Mouse (Mus musculus) CH12.LX (cell line): ENCODE measurements around the gene Acer3. TPM values are rescaled to one million over a fixed set of nuclear protein-coding genes. Genes with fewer than 3 reads are reported as not detected.

Experiments used
- DNase-seq: peaks from one replicate; pipeline ENCODE4 v3.0.0-alpha.2; 2013; ENCODE audit errors: extremely low read depth
- H3K27ac ChIP-seq: 2 replicates; pipeline ENCODE4 v1.5.1; 2012; ENCODE audit warnings: low read depth, mild to moderate bottlenecking, control low read depth, moderate library complexity; ENCODE audit not compliant: insufficient read depth
- H3K27me3 ChIP-seq: replicated peaks from 2 replicates; pipeline ENCODE3; 2012; ENCODE audit warnings: inconsistent platforms
- H3K36me3 ChIP-seq, 2 experiments: replicated peaks in 1 of 2; 2 replicates each; pipeline versions ENCODE3 to v1.6.1; 2012; ENCODE audit warnings: inconsistent platforms in 1 of 2, low read length in 1 of 2, mild to moderate bottlenecking in 1 of 2, mixed read lengths in 1 of 2, moderate library complexity in 1 of 2; ENCODE audit not compliant: control insufficient read depth in 1 of 2, insufficient read depth in 1 of 2
- H3K4me1 ChIP-seq, 2 experiments: 2 replicates each; pipeline ENCODE4 v1.6.1; 2012; ENCODE audit warnings: inconsistent platforms in 1 of 2, moderate library complexity in 1 of 2; ENCODE audit not compliant: insufficient read depth in 2 of 2, control insufficient read depth in 1 of 2
- H3K4me2 ChIP-seq: 2 replicates; pipeline ENCODE4 v1.6.1; 2012; ENCODE audit warnings: low read depth, mild to moderate bottlenecking, control low read depth; ENCODE audit not compliant: poor library complexity, insufficient read depth, severe bottlenecking
- H3K4me3 ChIP-seq, 3 experiments: fragments of 150-350 bp in 1 of 3; sonication (generic) in 1 of 3; replicated peaks in 1 of 3; 2 replicates each; pipeline versions ENCODE3 to v1.5.1; 2011 to 2012; ENCODE audit warnings: low read depth in 2 of 3, low read length in 2 of 3, mild to moderate bottlenecking in 2 of 3, moderate library complexity in 2 of 3, control low read depth in 1 of 3, improper control_type of control experiment in 1 of 3, inconsistent platforms in 1 of 3, mixed read lengths in 1 of 3; ENCODE audit not compliant: poor library complexity in 1 of 3
- H3K79me2 ChIP-seq: replicated peaks from 2 replicates; pipeline ENCODE4 v1.6.1; 2012; ENCODE audit warnings: mild to moderate bottlenecking, moderate library complexity; ENCODE audit not compliant: control insufficient read depth, poor library complexity, insufficient read depth, severe bottlenecking; ENCODE audit errors: extremely low read depth
- H3K9ac ChIP-seq: 2 replicates; pipeline ENCODE4 v1.6.1; 2012; ENCODE audit warnings: low read depth, mild to moderate bottlenecking, control low read depth, moderate library complexity; ENCODE audit not compliant: insufficient read depth
- H3K9me3 ChIP-seq: replicated peaks from 2 replicates; pipeline ENCODE3; 2012; ENCODE audit warnings: low read length, inconsistent platforms, mixed read lengths
- BHLHE40 ChIP-seq: IDR thresholded peaks from 2 replicates; pipeline ENCODE4 v1.6.1; 2011; ENCODE audit warnings: mild to moderate bottlenecking, low read depth, low read length, improper control_type of control experiment
- CHD1 ChIP-seq: IDR thresholded peaks from 2 replicates; pipeline ENCODE4 v1.6.1; 2012; ENCODE audit warnings: low read depth, low read length, improper control_type of control experiment, inconsistent platforms
- CHD2 ChIP-seq: IDR thresholded peaks from 2 replicates; pipeline ENCODE4 v1.6.1; 2011; ENCODE audit warnings: low read length, improper control_type of control experiment
- CTCF ChIP-seq, 2 experiments: IDR thresholded peaks in 1 of 2; conservative IDR thresholded peaks in 1 of 2; 2 replicates each; pipeline ENCODE4 v1.5.1; 2011 to 2012; ENCODE audit warnings: low read depth in 2 of 2, low read length in 2 of 2, improper control_type of control experiment in 1 of 2, inconsistent platforms in 1 of 2, mild to moderate bottlenecking in 1 of 2, moderate library complexity in 1 of 2
- E2F4 ChIP-seq: IDR thresholded peaks from 2 replicates; pipeline ENCODE4 v1.6.1; 2011; ENCODE audit warnings: low read depth, low read length, improper control_type of control experiment; ENCODE audit not compliant: insufficient replicate concordance
- ELF1 ChIP-seq: IDR thresholded peaks from 2 replicates; pipeline ENCODE4 v1.6.1; 2014; ENCODE audit warnings: low read depth, mild to moderate bottlenecking, inconsistent platforms, low read length, improper control_type of control experiment
- EP300 ChIP-seq: IDR thresholded peaks from 2 replicates; pipeline ENCODE4 v1.6.1; 2011; ENCODE audit warnings: low read length, improper control_type of control experiment
- IRF4 ChIP-seq: IDR thresholded peaks from 2 replicates; pipeline ENCODE4 v1.6.1; 2014; ENCODE audit warnings: low read depth, mild to moderate bottlenecking, inconsistent platforms, low read length, improper control_type of control experiment
- KAT2A ChIP-seq: IDR thresholded peaks from 2 replicates; pipeline ENCODE4 v1.6.1; 2012; ENCODE audit warnings: low read length, improper control_type of control experiment, inconsistent platforms; ENCODE audit not compliant: insufficient replicate concordance
- MAX ChIP-seq: IDR thresholded peaks from 2 replicates; pipeline ENCODE4 v1.6.1; 2011; ENCODE audit warnings: low read length, improper control_type of control experiment
- MYC ChIP-seq: IDR thresholded peaks from 2 replicates; pipeline ENCODE4 v1.6.1; 2011; ENCODE audit warnings: low read depth, mild to moderate bottlenecking, improper control_type of control experiment, low read length
- NRF1 ChIP-seq: IDR thresholded peaks from 2 replicates; pipeline ENCODE4 v1.6.1; 2014; ENCODE audit warnings: low read depth, mild to moderate bottlenecking, inconsistent platforms, low read length, improper control_type of control experiment, moderate library complexity
- POLR2A ChIP-seq: IDR thresholded peaks from 2 replicates; pipeline ENCODE4 v1.6.1; 2011; ENCODE audit warnings: low read depth, mild to moderate bottlenecking, improper control_type of control experiment, low read length
- RAD21 ChIP-seq: IDR thresholded peaks from 2 replicates; pipeline ENCODE4 v1.6.1; 2011; ENCODE audit warnings: low read depth, mild to moderate bottlenecking, low read length, improper control_type of control experiment, moderate library complexity
- RCOR1 ChIP-seq: conservative IDR thresholded peaks from 2 replicates; pipeline ENCODE4 v1.6.1; 2012; ENCODE audit warnings: low read depth, mild to moderate bottlenecking, inconsistent platforms, low read length, improper control_type of control experiment
- SIN3A ChIP-seq: IDR thresholded peaks from 2 replicates; pipeline ENCODE4 v1.6.1; 2012; ENCODE audit warnings: low read length, improper control_type of control experiment, inconsistent platforms
- SMC3 ChIP-seq: IDR thresholded peaks from 2 replicates; pipeline ENCODE4 v1.6.1; 2011; ENCODE audit warnings: low read depth, low read length, improper control_type of control experiment
- TBP ChIP-seq: conservative IDR thresholded peaks from 2 replicates; pipeline ENCODE4 v1.6.1; 2011; ENCODE audit warnings: low read depth, low read length, improper control_type of control experiment
- USF1 ChIP-seq: IDR thresholded peaks from 2 replicates; pipeline ENCODE4 v1.6.1; 2014; ENCODE audit warnings: low read depth, mild to moderate bottlenecking, inconsistent platforms, low read length, improper control_type of control experiment
- USF2 ChIP-seq: conservative IDR thresholded peaks from 2 replicates; pipeline ENCODE4 v1.6.1; 2011; ENCODE audit warnings: low read depth, low read length, improper control_type of control experiment
- ZC3H11A ChIP-seq: IDR thresholded peaks from 2 replicates; pipeline ENCODE4 v1.6.1; 2012; ENCODE audit warnings: low read depth, mild to moderate bottlenecking, inconsistent platforms, low read length, improper control_type of control experiment
- ZKSCAN1 ChIP-seq: IDR thresholded peaks from 2 replicates; pipeline ENCODE4 v1.6.1; 2012; ENCODE audit warnings: low read depth, inconsistent platforms, low read length, improper control_type of control experiment, borderline replicate concordance
- ZMIZ1 ChIP-seq: IDR thresholded peaks from 2 replicates; pipeline ENCODE4 v1.6.1; 2012; ENCODE audit warnings: low read depth, mild to moderate bottlenecking, inconsistent platforms, low read length, improper control_type of control experiment
- ZNF384 ChIP-seq: IDR thresholded peaks from 2 replicates; pipeline ENCODE4 v1.6.1; 2012; ENCODE audit warnings: low read depth, low read length, improper control_type of control experiment, inconsistent platforms
- dilution Hi-C: fragments of 300-500 bp; cut with MboI; formaldehyde crosslinking; loops from 2 replicates; pipeline ENCODE4 v1.14.3; 2020; ENCODE audit warnings: low sequenced_read_pairs; ENCODE audit not compliant: extremely low pct_unique_long_range_greater_than_20kb, extremely low pct_ligation_motif_present
- in situ Hi-C: fragments of 300-500 bp; cut with MboI; formaldehyde crosslinking; loops from 3 replicates; pipeline ENCODE4 v1.14.3; 2019; ENCODE audit warnings: low sequenced_read_pairs, low pct_ligation_motif_present, low pct_unique_long_range_greater_than_20kb, mixed read lengths
- polyA plus RNA-seq: library from polyadenylated mRNA; unstranded; fragments of >175 nt; gene quantifications from 2 replicates; pipeline ENCODE4 v1.2.1, GENCODE M21; 2012; ENCODE audit warnings: low read depth; ENCODE audit not compliant: insufficient read length
- total RNA-seq, 2 experiments: library from RNA; depleted of rRNA; stranded (reverse); fragments of 300-350 nt in 1 of 2; fragments of >200 nt in 1 of 2; gene quantifications; 2 replicates each; pipeline ENCODE4 v1.2.3; 2012 to 2014

Gene Acer3
- total and polyA plus RNA-seq, 3 experiments = 10.7 to 16.6 (median 14.4) TPM

GRCm38 (mm10) chr7:98292901-98293300, 28.1 kb downstream of the Acer3 start:
- DNase-seq = no peak

GRCm38 (mm10) chr7:98289585-98289984, 31.4 kb downstream of the Acer3 start:
- TF ChIP-seq POLR2A (no peak), TBP (no peak), ELF1 (0 out of 2 replicates have a peak, but pooled peaks have one; percentile 13), CHD1 (no peak), BHLHE40 (no peak), RAD21 (peak; percentile 72), MYC (peak; percentile 89), MAX (peak; percentile 85), CTCF (conservative IDR thresholded peaks at IDR 0.05 in 1 of 2, IDR thresholded peaks at IDR 0.05 in 1 of 2; ENCODE audit: low read depth in 2 of 2, low read length in 2 of 2) (peak in 1 of 2 experiments; percentile 82; a peak in 2 of 4 replicates), SMC3 (peak; percentile 63)
- Histone ChIP-seq H3K9me3 (no peaks in the 10 kb centered on the region), H3K27me3 (no peaks in the 10 kb centered on the region), H3K4me3 (no peak overlapping the region), H3K4me1 (peaks cover 0 to 10% of the 10 kb centered on the region in 2 experiments; a peak in 2 of 4 replicates), H3K9ac (no peak overlapping the region), H3K79me2 (no peaks in the 10 kb centered on the region; the same call in 1 of the 2 replicates), H3K4me2 (no peak overlapping the region), H3K27ac (no peak overlapping the region), H3K36me3 (no peaks in the 10 kb centered on the region)
- in situ Hi-C loops (loop anchor here (10.0 kb wide), 1 partner anchor 65 kb away; no protein-coding TSS in a partner anchor), dilution Hi-C loops (no loop called here)
- peak; percentile 32 for DNase-seq

More at GRCm38 (mm10) chr7:98292901-98293300, 28.1 kb downstream of the Acer3 start:
- in situ Hi-C loops = no loop called here
- Histone ChIP-seq H3K4me3 (no peak overlapping the region), H3K9me3 (no peaks in the 10 kb centered on the region), H3K36me3 (no peaks in the 10 kb centered on the region)
- TF ChIP-seq POLR2A = no peak
- TF ChIP-seq ELF1 = no peak
- no peak for TF ChIP-seq IRF4
- no peak for TF ChIP-seq ZC3H11A
- no peak for TF ChIP-seq E2F4
- TF ChIP-seq TBP = no peak
- TF ChIP-seq KAT2A = no peak
- no peak for TF ChIP-seq MAX
- no peak for TF ChIP-seq MYC
- no peak for TF ChIP-seq ZMIZ1
- no peak for TF ChIP-seq CHD2
- TF ChIP-seq USF1 = no peak
- no peak for TF ChIP-seq SIN3A
- no peak for TF ChIP-seq NRF1
- no peak for TF ChIP-seq BHLHE40
- no peak for TF ChIP-seq EP300
- no peak for TF ChIP-seq ZNF384
- TF ChIP-seq RCOR1 = no peak
- TF ChIP-seq ZKSCAN1 = no peak
- TF ChIP-seq USF2 = no peak
- TF ChIP-seq, all 38 proteins: peak for 0
- Histone ChIP-seq H3K27me3 (no peaks in the 10 kb centered on the region), H3K27ac (no peak overlapping the region), H3K9ac (no peak overlapping the region), H3K79me2 (no peaks in the 10 kb centered on the region; the same call in 1 of the 2 replicates), H3K4me1 (peaks cover 0 to 10% of the 10 kb centered on the region in 2 experiments; a peak in 2 of 4 replicates), H3K4me2 (no peak overlapping the region)
- dilution Hi-C loops = no loop called here
